ENCODE assay signal across 8 mouse cellular contexts in genomic region chr7:30558656-30559442, GRCm38 (mm10). TPM values are rescaled to one million over a fixed set of nuclear protein-coding genes. Genes with fewer than 3 reads are reported as not detected.
DNase-seq lines count a peak whose midpoint lies in the region; ATAC-seq lines count a peak whose summit lies in the region.

No protein-coding gene starts in this region.

- H3K4me1 ChIP-seq in kidney, embryonic 16.5 days (ENCODE audit: insufficient read depth, low read length): peaks cover 14% of the 10 kb centered on the region
- H3K4me1 ChIP-seq in hindbrain, embryonic 13.5 days (replicated peaks): peaks cover 38% of the 10 kb centered on the region
- H3K4me1 ChIP-seq in midbrain, embryonic 11.5 days (ENCODE audit: control insufficient read depth, insufficient read depth, low read length): peaks cover 15% of the 10 kb centered on the region

- H3K9me3 ChIP-seq in kidney, embryonic 16.5 days (ENCODE audit: low read length): no peaks in the 10 kb centered on the region
- no peaks in the 10 kb centered on the region for H3K9me3 ChIP-seq in hindbrain, embryonic 13.5 days
- no peaks in the 10 kb centered on the region for H3K9me3 ChIP-seq in midbrain, embryonic 11.5 days (ENCODE audit: control insufficient read depth, low read length)

- peak overlapping the region; percentile 96 for H3K4me2 ChIP-seq in kidney, embryonic 16.5 days (replicated peaks; ENCODE audit: low read depth, low read length)
- H3K4me2 ChIP-seq in hindbrain, embryonic 13.5 days: peak overlapping the region; percentile 91
- H3K4me2 ChIP-seq in midbrain, embryonic 11.5 days: peak overlapping the region; percentile 97

- H3K9ac ChIP-seq in kidney, embryonic 16.5 days (replicated peaks; ENCODE audit: low read length): peak overlapping the region; percentile 83
- peak overlapping the region; percentile 88 for H3K9ac ChIP-seq in hindbrain, embryonic 13.5 days
- H3K9ac ChIP-seq in midbrain, embryonic 11.5 days (ENCODE audit: low read length): peak overlapping the region; percentile 73

- no peak for DNase-seq in kidney, adult 8-10 months
- DNase-seq in c-Kit-positive CD71-negative TER-119-negative erythroid progenitor cells, embryonic 14.5 days (ENCODE audit: low read depth): peak; percentile 12
- DNase-seq in midbrain, embryonic 11.5 days (ENCODE audit: low spot score, missing footprints): no peak
- no peak for DNase-seq in adrenal gland, postnatal 36 days
- DNase-seq in adrenal gland, postnatal 10 days: no peak
- no peak for DNase-seq in spleen, adult 18-20 months

- peak overlapping the region; percentile 17; the same call in 1 of the 2 replicates for H3K27ac ChIP-seq in kidney, embryonic 16.5 days (ENCODE audit: low read length)
- H3K27ac ChIP-seq in hindbrain, embryonic 13.5 days: peak overlapping the region; percentile 41
- H3K27ac ChIP-seq in midbrain, embryonic 11.5 days (ENCODE audit: low read depth, low read length): no peak overlapping the region

- no peak for ATAC-seq in kidney, embryonic 16.5 days (ENCODE audit: low FRiP score, low TSS enrichment)
- no peak for ATAC-seq in hindbrain, embryonic 13.5 days (ENCODE audit: low FRiP score)
- no peak for ATAC-seq in midbrain, embryonic 11.5 days (ENCODE audit: low FRiP score)

- H3K4me3 ChIP-seq in kidney, embryonic 16.5 days (ENCODE audit: low read length): peak overlapping the region; percentile 81
- H3K4me3 ChIP-seq in hindbrain, embryonic 13.5 days: peak overlapping the region; percentile 61
- H3K4me3 ChIP-seq in midbrain, embryonic 11.5 days (ENCODE audit: low read depth, low read length): peak overlapping the region; percentile 49

- no peaks in the 10 kb centered on the region for H3K27me3 ChIP-seq in kidney, embryonic 16.5 days (ENCODE audit: insufficient read depth, low read length)
- H3K27me3 ChIP-seq in hindbrain, embryonic 13.5 days: peaks cover 8% of the 10 kb centered on the region; the same call in 1 of the 2 replicates
- no peaks in the 10 kb centered on the region for H3K27me3 ChIP-seq in midbrain, embryonic 11.5 days (ENCODE audit: control insufficient read depth, insufficient read depth, low read length)

- 13% methylated on average over 12 of the region's 12 CpGs for WGBS in kidney, embryonic 16.5 days
- 16% methylated on average over 12 of the region's 12 CpGs for WGBS in hindbrain, embryonic 13.5 days
- WGBS in midbrain, embryonic 11.5 days: 19% methylated on average over 12 of the region's 12 CpGs

- H3K36me3 ChIP-seq in kidney, embryonic 16.5 days (ENCODE audit: insufficient read depth, low read length): peaks cover 31% of the 10 kb centered on the region
- H3K36me3 ChIP-seq in hindbrain, embryonic 13.5 days: peaks cover 39% of the 10 kb centered on the region
- peaks cover 14% of the 10 kb centered on the region; the same call in 1 of the 2 replicates for H3K36me3 ChIP-seq in midbrain, embryonic 11.5 days (ENCODE audit: control insufficient read depth, insufficient read depth, low read length)

RNA-seq across cellular contexts. Expression of gene Lin37, which starts 0.8 kb away (rescaled TPM):
- polyA plus RNA-seq in kidney, embryonic 16.5 days (2015; fragmentation: Nextera tagmentation; extraction: Ambion mirVana): 47.0 and 48.1 TPM in 2 replicates
- polyA plus RNA-seq in hindbrain, embryonic 13.5 days (2015; fragmentation: Nextera tagmentation; extraction: Ambion mirVana): 51.7 and 57.9 TPM in 2 replicates
- 48.7 and 49.7 TPM in 2 replicates for polyA plus RNA-seq in midbrain, embryonic 11.5 days (2014; fragmentation: Nextera tagmentation; extraction: Ambion mirVana)
- 10 to 100 TPM; 46.2 to 55.4 TPM for total RNA-seq in adrenal gland, postnatal 36 days (2021)
- 10 to 100 TPM; 34.4 to 40.5 TPM for total RNA-seq in adrenal gland, postnatal 10 days (2021)

RNA-seq across cellular contexts. Expression of gene U2af1l4, which starts 4.3 kb away (rescaled TPM):
- 91.6 and 99.4 TPM in 2 replicates for polyA plus RNA-seq in kidney, embryonic 16.5 days (2015; fragmentation: Nextera tagmentation; extraction: Ambion mirVana)
- polyA plus RNA-seq in hindbrain, embryonic 13.5 days (2015; fragmentation: Nextera tagmentation; extraction: Ambion mirVana): 98.9 and 105 TPM in 2 replicates
- 90.7 and 94.8 TPM in 2 replicates for polyA plus RNA-seq in midbrain, embryonic 11.5 days (2014; fragmentation: Nextera tagmentation; extraction: Ambion mirVana)
- total RNA-seq in adrenal gland, postnatal 36 days (2021): 10 to 100 TPM; 68.8 to 70.8 TPM
- total RNA-seq in adrenal gland, postnatal 10 days (2021): 10 to 100 TPM; 61.4 to 71.1 TPM

RNA-seq across cellular contexts. Expression of gene Gm49396, which starts 4.3 kb away (rescaled TPM):
- polyA plus RNA-seq in kidney, embryonic 16.5 days (2015; fragmentation: Nextera tagmentation; extraction: Ambion mirVana): 18.2 and 18.9 TPM in 2 replicates
- polyA plus RNA-seq in hindbrain, embryonic 13.5 days (2015; fragmentation: Nextera tagmentation; extraction: Ambion mirVana): 15.4 and 19.8 TPM in 2 replicates
- 6.9 and 7.5 TPM in 2 replicates for polyA plus RNA-seq in midbrain, embryonic 11.5 days (2014; fragmentation: Nextera tagmentation; extraction: Ambion mirVana)
- total RNA-seq in adrenal gland, postnatal 36 days (2021): 1 to 10 TPM; 3.5 to 6.7 TPM
- total RNA-seq in adrenal gland, postnatal 10 days (2021): 1 to 10 TPM; 2.4 to 7.1 TPM

RNA-seq across cellular contexts. Expression of gene Psenen, which starts 4.6 kb away (rescaled TPM):
- 142 and 148 TPM in 2 replicates for polyA plus RNA-seq in kidney, embryonic 16.5 days (2015; fragmentation: Nextera tagmentation; extraction: Ambion mirVana)
- 134 and 139 TPM in 2 replicates for polyA plus RNA-seq in hindbrain, embryonic 13.5 days (2015; fragmentation: Nextera tagmentation; extraction: Ambion mirVana)
- polyA plus RNA-seq in midbrain, embryonic 11.5 days (2014; fragmentation: Nextera tagmentation; extraction: Ambion mirVana): 98.0 and 110 TPM in 2 replicates
- total RNA-seq in adrenal gland, postnatal 36 days (2021): 100 to 1,000 TPM; 141 to 163 TPM
- 100 to 1,000 TPM; 119 to 128 TPM for total RNA-seq in adrenal gland, postnatal 10 days (2021)

RNA-seq across cellular contexts. Expression of gene Igflr1, which starts 6.4 kb away (rescaled TPM):
- polyA plus RNA-seq in kidney, embryonic 16.5 days (2015; fragmentation: Nextera tagmentation; extraction: Ambion mirVana): 6.0 and 8.7 TPM in 2 replicates
- polyA plus RNA-seq in hindbrain, embryonic 13.5 days (2015; fragmentation: Nextera tagmentation; extraction: Ambion mirVana): 5.3 and 6.1 TPM in 2 replicates
- polyA plus RNA-seq in midbrain, embryonic 11.5 days (2014; fragmentation: Nextera tagmentation; extraction: Ambion mirVana): 4.0 and 4.1 TPM in 2 replicates
- 1 to 10 TPM; 2.0 to 3.2 TPM for total RNA-seq in adrenal gland, postnatal 36 days (2021)
- total RNA-seq in adrenal gland, postnatal 10 days (2021): 1 to 10 TPM; 2.6 to 4.7 TPM
